Mouse (Mus musculus) CD8-positive naive resting alpha-beta T cell, adult 57 days (primary cell): ENCODE results near the gene Heatr6. TPM values are rescaled to one million over a fixed set of nuclear protein-coding genes. Genes with fewer than 3 reads are reported as not detected.

Experiments
- total RNA-seq: library from RNA; stranded (reverse); gene quantifications from one replicate; pipeline ENCODE4 v1.2.4, GENCODE M21; 2023

Heatr6 gene
- total RNA-seq: 36.4 TPM

GRCm38 (mm10) chr11:83753581-83754181 is at the start of gene Heatr6:
Gene Heatr6, plus strand, starts transcription at chr11:83753696.

GRCm38 (mm10) chr11:83703705-83704104 is 49.8 kb upstream of the Heatr6 start, which contains the start of gene Wfdc17:
Gene Wfdc17, plus strand, starts transcription at chr11:83703991.

GRCm38 (mm10) chr11:83708715-83709114 is 44.8 kb upstream of the Heatr6 start, which contains the start of gene Wfdc18:
Gene Wfdc18, plus strand, starts transcription at chr11:83709015.

GRCm38 (mm10) chr11:83746681-83747080 is 6.8 kb upstream of the Heatr6 start, which contains the start of gene Wfdc21:
Gene Wfdc21, plus strand, starts transcription at chr11:83746940.

Other genes starting within 250 kb of the Heatr6 start
- not detected for gene Heatr9, start 231.5 kb upstream of the Heatr6 start, total RNA-seq
- 19.3 TPM for gene Ccl5, start 223.2 kb upstream of the Heatr6 start, total RNA-seq
- gene Ccl9, start 175.1 kb upstream of the Heatr6 start, total RNA-seq: 0.49 TPM
- 4.1 TPM for gene Ccl6, start 160.6 kb upstream of the Heatr6 start, total RNA-seq
- not detected for gene Rpl9-ps1, start 108.1 kb upstream of the Heatr6 start, total RNA-seq
- gene Ccl3, start 104.3 kb upstream of the Heatr6 start, total RNA-seq: 7.2 TPM
- 7.4 TPM for gene Ccl4, start 91.1 kb upstream of the Heatr6 start, total RNA-seq
- not detected for gene Wfdc17, start 49.7 kb upstream of the Heatr6 start, total RNA-seq
- gene Wfdc18, start 44.7 kb upstream of the Heatr6 start, total RNA-seq: not detected
- gene Wfdc21, start 6.8 kb upstream of the Heatr6 start, total RNA-seq: not detected
- not detected for gene Hnf1b, start 96.4 kb downstream of the Heatr6 start, total RNA-seq
- 38.1 TPM for gene Ddx52, start 188.4 kb downstream of the Heatr6 start, total RNA-seq
- gene Synrg, start 210.7 kb downstream of the Heatr6 start, total RNA-seq: 69.0 TPM